Mouse (Mus musculus) lung, postnatal 0 days (tissue): ENCODE data around the gene Nol4l. TPM values are rescaled to one million over a fixed set of nuclear protein-coding genes. Genes with fewer than 3 reads are reported as not detected.
A peak's percentile ranks its signal among the peaks of the same experiment; 100 is the strongest.

Source experiments
- ATAC-seq: fragments of 200-750 bp; cut with Nextera tagmentation; 2 replicates; pipeline ENCODE4 v1.8.0; 2017; ENCODE audit warnings: moderate library complexity
- DNase-seq: peaks from one replicate; pipeline ENCODE4 v3.0.0-alpha.2; 2016; ENCODE audit warnings: low spot score
- H3K27ac ChIP-seq: fragments of 300-500 bp; sonication (generic); 2 replicates; pipeline ENCODE4 v1.5.1; 2014; ENCODE audit warnings: antibody characterized with exemption, mild to moderate bottlenecking, low read length, mixed read lengths
- H3K27me3 ChIP-seq: fragments of 300-500 bp; sonication (generic); replicated peaks from 2 replicates; pipeline ENCODE4 v1.6.1; 2014; ENCODE audit warnings: low read length, mixed read lengths; ENCODE audit not compliant: insufficient read depth
- H3K36me3 ChIP-seq: fragments of 300-500 bp; sonication (generic); 2 replicates; pipeline ENCODE4 v1.6.1; 2014; ENCODE audit warnings: low read length, mixed read lengths; ENCODE audit not compliant: insufficient read depth
- H3K4me1 ChIP-seq: fragments of 300-500 bp; sonication (generic); 2 replicates; pipeline ENCODE4 v1.6.1; 2014; ENCODE audit warnings: antibody characterized with exemption, low read depth, low read length, mixed read lengths; ENCODE audit not compliant: insufficient read depth
- H3K4me2 ChIP-seq: fragments of 300-500 bp; sonication (generic); replicated peaks from 2 replicates; pipeline ENCODE4 v1.6.1; 2014; ENCODE audit warnings: low read depth, mild to moderate bottlenecking, low read length, moderate library complexity, mixed read lengths
- H3K4me3 ChIP-seq: fragments of 300-500 bp; sonication (generic); 2 replicates; pipeline ENCODE4 v1.5.1; 2014; ENCODE audit warnings: low read depth, low read length
- H3K9ac ChIP-seq: fragments of 300-500 bp; sonication (generic); replicated peaks from 2 replicates; pipeline ENCODE4 v1.6.1; 2014; ENCODE audit warnings: low read depth, mild to moderate bottlenecking
- H3K9me3 ChIP-seq: fragments of 300-500 bp; sonication (generic); 2 replicates; pipeline ENCODE4 v1.6.1; 2016; ENCODE audit warnings: low read length, mixed read lengths
- CTCF ChIP-seq: IDR thresholded peaks from 2 replicates; pipeline ENCODE4 v1.5.1; 2016; ENCODE audit warnings: antibody characterized with exemption, mild to moderate bottlenecking
- EP300 ChIP-seq: IDR thresholded peaks from 2 replicates; pipeline ENCODE4 v1.6.1; 2016; ENCODE audit warnings: antibody characterized with exemption, mild to moderate bottlenecking, control low read depth
- WGBS: fragments of 180-500 bp; shearing (Covaris S2); extraction: QIAGEN DNeasy Blood & Tissue Kit; methylation state at CpG from one replicate; pipeline ENCODE4 v1.1.7; 2014; 5-methylcytosine and 5-hydroxymethylcytosine counted together
- polyA plus RNA-seq: library from polyadenylated mRNA; unstranded; fragments of >200 nt; fragmentation: Nextera tagmentation; extraction: Ambion mirVana; gene quantifications from 2 replicates; pipeline ENCODE4 v1.2.1, GENCODE M21; 2015

The Nol4l gene
- polyA plus RNA-seq, 1 experiment from 2014 or later, result 8.3 TPM

GRCm38 (mm10) chr2:153425124-153425844 lies 104.5 kb downstream of the Nol4l start:
- no peaks in the 10 kb centered on the region; the same call in 1 of the 2 replicates for H3K36me3 ChIP-seq
- peaks cover 32% of the 10 kb centered on the region for H3K4me1 ChIP-seq
- H3K27ac ChIP-seq, result no peak overlapping the region
- 64% methylated on average over 4 of the region's 4 CpGs for WGBS
- DNase-seq (no peak), ATAC-seq (no peak)
- H3K9ac ChIP-seq, result no peak overlapping the region
- TF ChIP-seq CTCF, result no peak
- no peak for TF ChIP-seq EP300
- no peaks in the 10 kb centered on the region for H3K27me3 ChIP-seq
- H3K4me2 ChIP-seq, result no peak overlapping the region
- H3K9me3 ChIP-seq, result no peaks in the 10 kb centered on the region
- H3K4me3 ChIP-seq, result no peak overlapping the region

- TF ChIP-seq CTCF (no peak), EP300 (no peak)
- no peak overlapping the region for H3K4me3 ChIP-seq
- ATAC-seq (no peak), DNase-seq (no peak)
- WGBS, result 62% methylated on average over 8 of the region's 8 CpGs
- peaks cover 32% of the 10 kb centered on the region for H3K4me1 ChIP-seq
- H3K27me3 ChIP-seq, result no peaks in the 10 kb centered on the region
- H3K4me2 ChIP-seq, result no peak overlapping the region
- no peaks in the 10 kb centered on the region for H3K9me3 ChIP-seq
- H3K36me3 ChIP-seq, result no peaks in the 10 kb centered on the region; the same call in 1 of the 2 replicates
- H3K27ac ChIP-seq, result no peak overlapping the region
- H3K9ac ChIP-seq, result no peak overlapping the region
These were observed 105.2 kb downstream of the Nol4l start for GRCm38 (mm10) chr2:153424557-153424956.

- Histone ChIP-seq H3K9me3 (no peaks in the 10 kb centered on the region), H3K27me3 (no peaks in the 10 kb centered on the region), H3K9ac (no peak overlapping the region), H3K27ac (no peak overlapping the region; the same call in 1 of the 2 replicates), H3K4me1 (peaks cover 20% of the 10 kb centered on the region), H3K4me3 (no peak overlapping the region), H3K4me2 (no peak overlapping the region), H3K36me3 (peaks cover 14% of the 10 kb centered on the region; the same call in 1 of the 2 replicates)
- ATAC-seq, result no peak
- WGBS, result 71% methylated on average over 3 of the region's 3 CpGs
- TF ChIP-seq CTCF (no peak), EP300 (no peak)
- no peak for DNase-seq
These were observed 106.7 kb downstream of the Nol4l start for GRCm38 (mm10) chr2:153423113-153423512.

GRCm38 (mm10) chr2:153422051-153422450 lies 107.7 kb downstream of the Nol4l start:
- ATAC-seq (peak; percentile 74), DNase-seq (peak; percentile 58)
- H3K9ac ChIP-seq, result no peak overlapping the region
- TF ChIP-seq EP300 (no peak), CTCF (no peak)
- WGBS, result 32% methylated on average over 5 of the region's 5 CpGs
- no peaks in the 10 kb centered on the region for H3K27me3 ChIP-seq
- no peaks in the 10 kb centered on the region for H3K9me3 ChIP-seq
- no peak overlapping the region for H3K4me3 ChIP-seq
- H3K27ac ChIP-seq, result no peak overlapping the region
- peaks cover 25% of the 10 kb centered on the region for H3K36me3 ChIP-seq
- no peak overlapping the region for H3K4me2 ChIP-seq
- peaks cover 18% of the 10 kb centered on the region for H3K4me1 ChIP-seq

GRCm38 (mm10) chr2:153421233-153421632 lies 108.5 kb downstream of the Nol4l start:
- TF ChIP-seq CTCF, result peak; percentile 60
- no peak for TF ChIP-seq EP300
- DNase-seq, result no peak
- Histone ChIP-seq H3K9me3 (no peaks in the 10 kb centered on the region), H3K4me1 (peaks cover 18% of the 10 kb centered on the region), H3K36me3 (peaks cover 30% of the 10 kb centered on the region), H3K9ac (no peak overlapping the region), H3K27ac (no peak overlapping the region), H3K27me3 (no peaks in the 10 kb centered on the region), H3K4me3 (no peak overlapping the region), H3K4me2 (no peak overlapping the region)
- ATAC-seq, result no peak

GRCm38 (mm10) chr2:153418381-153418780 lies 111.4 kb downstream of the Nol4l start:
- no peaks in the 10 kb centered on the region for H3K9me3 ChIP-seq
- no peak overlapping the region for H3K4me3 ChIP-seq
- H3K4me2 ChIP-seq, result no peak overlapping the region
- no peaks in the 10 kb centered on the region for H3K27me3 ChIP-seq
- H3K27ac ChIP-seq, result no peak overlapping the region
- peaks cover 7% of the 10 kb centered on the region; the same call in 1 of the 2 replicates for H3K4me1 ChIP-seq
- ATAC-seq, result no peak
- no peak for TF ChIP-seq EP300
- TF ChIP-seq CTCF, result no peak
- WGBS, result 100% methylated on average over 1 of the region's 1 CpGs
- DNase-seq, result no peak
- peaks cover 43% of the 10 kb centered on the region for H3K36me3 ChIP-seq
- H3K9ac ChIP-seq, result no peak overlapping the region
